Comparison of ENCODE assay signal across 9 mouse cellular contexts in the genomic region with DNA sequence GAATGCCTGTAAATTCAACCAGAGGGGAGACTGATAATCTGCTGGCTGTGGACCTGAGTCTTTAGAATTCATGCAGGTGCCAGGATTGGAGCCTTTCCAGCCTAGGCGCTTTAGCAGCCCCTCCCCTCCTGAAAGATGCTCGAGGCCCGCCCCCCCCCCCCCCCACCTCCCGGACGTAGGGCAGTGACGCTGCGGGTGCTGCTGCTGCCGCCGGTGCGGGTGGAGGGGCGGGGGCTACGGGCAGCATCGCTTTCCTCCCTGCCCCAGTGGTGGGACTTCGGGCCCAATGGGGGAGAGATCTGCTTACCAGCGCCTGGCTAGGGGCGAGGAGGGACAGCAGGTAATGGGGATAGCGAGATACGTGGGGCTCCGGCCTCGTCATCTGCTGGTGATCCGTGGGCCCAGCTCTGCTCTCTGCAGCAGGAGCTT. TPM values are rescaled to one million over a fixed set of nuclear protein-coding genes. Genes with fewer than 3 reads are reported as not detected.
A peak's percentile ranks its signal among the peaks of the same experiment; 100 is the strongest.
DNase-seq lines count a peak whose midpoint lies in the region; ATAC-seq and TF ChIP-seq lines count a peak whose summit lies in the region.
"Had no signal": no experiment of that assay in that cellular context is flagged by ENCODE, and none has a peak within 500 bp of the region (broad histone marks: within the 10 kb centered on the region; RNA-seq: fewer than 3 reads in every experiment).

No protein-coding gene starts in this region.

- H3K4me1 ChIP-seq in lung, postnatal 0 days (ENCODE audit: insufficient read depth, low read depth, low read length), result peaks cover 58% of the 10 kb centered on the region
- peaks cover 36% of the 10 kb centered on the region for H3K4me1 ChIP-seq in embryonic facial prominence, embryonic 14.5 days (ENCODE audit: control insufficient read depth, insufficient read depth, low read length)

- no peaks in the 10 kb centered on the region for H3K27me3 ChIP-seq in lung, postnatal 0 days (replicated peaks; ENCODE audit: insufficient read depth, low read length)
- H3K27me3 ChIP-seq in embryonic facial prominence, embryonic 14.5 days (replicated peaks; ENCODE audit: control insufficient read depth, insufficient read depth, low read length), result no peaks in the 10 kb centered on the region
- H3K27me3 ChIP-seq: CH12.LX had no signal

- no peak for ATAC-seq in lung, postnatal 0 days
- ATAC-seq in embryonic facial prominence, embryonic 14.5 days (ENCODE audit: low read depth), result no peak

- no peak for TF ChIP-seq CTCF in lung, postnatal 0 days (IDR thresholded peaks at IDR 0.05)

- H3K9ac ChIP-seq in lung, postnatal 0 days (replicated peaks; ENCODE audit: low read depth), result no peak overlapping the region
- H3K9ac ChIP-seq in embryonic facial prominence, embryonic 14.5 days (ENCODE audit: low read depth, low read length), result peak overlapping the region; percentile 58

- H3K4me2 ChIP-seq in lung, postnatal 0 days (replicated peaks; ENCODE audit: low read depth, low read length), result peak overlapping the region; percentile 49
- peak overlapping the region; percentile 61 for H3K4me2 ChIP-seq in embryonic facial prominence, embryonic 14.5 days (ENCODE audit: low read depth, low read length)

- WGBS in lung, postnatal 0 days, result 2% methylated on average over 7 of the region's 21 CpGs
- WGBS in embryonic facial prominence, embryonic 14.5 days, result 0% methylated on average over 4 of the region's 21 CpGs

- peak overlapping the region; percentile 20; the same call in 1 of the 2 replicates for H3K4me3 ChIP-seq in lung, postnatal 0 days (ENCODE audit: low read depth, low read length)
- H3K4me3 ChIP-seq in embryonic facial prominence, embryonic 14.5 days (ENCODE audit: low read depth, low read length), result peak overlapping the region; percentile 33

- DNase-seq in embryo, embryonic 9.5 days (ENCODE audit: extremely low spot score), result peak; percentile 29
- no peak for DNase-seq in embryo, embryonic 10.5 days (ENCODE audit: low spot score)
- DNase-seq in lung, postnatal 0 days (ENCODE audit: low spot score), result no peak
- no peak for DNase-seq in lung, postnatal 10 days
- DNase-seq in embryonic facial prominence, embryonic 14.5 days (ENCODE audit: low spot score), result no peak
- peak; percentile 44 for DNase-seq in layer of hippocampus, postnatal 25 days (ENCODE audit: extremely low spot score in 1 of 2, low spot score in 1 of 2)
- DNase-seq in naive thymus-derived CD4-positive, alpha-beta T cell, adult 2 months (ENCODE audit: low read depth), result peak; percentile 72
- no peak for DNase-seq in Muller cell, postnatal 12 days (ENCODE audit: inconsistent ontology term)

- 0 out of 2 replicates have a peak overlapping the region, but pooled peaks have one; percentile 90 for H3K27ac ChIP-seq in lung, postnatal 0 days (ENCODE audit: low read length)
- peak overlapping the region; percentile 44; the same call in 1 of the 2 replicates for H3K27ac ChIP-seq in embryonic facial prominence, embryonic 14.5 days (replicated peaks; ENCODE audit: low read depth, low read length)

- H3K9me3 ChIP-seq in lung, postnatal 0 days (ENCODE audit: low read length), result no peaks in the 10 kb centered on the region
- no peaks in the 10 kb centered on the region for H3K9me3 ChIP-seq in embryonic facial prominence, embryonic 14.5 days (ENCODE audit: control insufficient read depth, low read length)

- TF ChIP-seq EP300 in lung, postnatal 0 days (IDR thresholded peaks at IDR 0.05), result no peak

- no peaks in the 10 kb centered on the region for H3K36me3 ChIP-seq in lung, postnatal 0 days (ENCODE audit: insufficient read depth, low read length)
- H3K36me3 ChIP-seq in embryonic facial prominence, embryonic 14.5 days (ENCODE audit: control insufficient read depth, insufficient read depth, low read length), result peaks cover 1% of the 10 kb centered on the region; the same call in 1 of the 2 replicates

RNA-seq across cellular contexts. Expression of a gene that starts 15.1 kb away (rescaled TPM):
- 19.8 and 22.4 TPM in 2 replicates for polyA plus RNA-seq in lung, postnatal 0 days (2015; fragmentation: Nextera tagmentation; extraction: Ambion mirVana)
- 14.6 and 14.8 TPM in 2 replicates for polyA plus RNA-seq in embryonic facial prominence, embryonic 14.5 days (2014; fragmentation: Nextera tagmentation; extraction: Ambion mirVana)
- 100 to 1,000 TPM; 163 to 165 TPM for total RNA-seq in layer of hippocampus, postnatal 25 days (2021)

RNA-seq across cellular contexts. Expression of a gene that starts 50.0 kb away (rescaled TPM):
- polyA plus RNA-seq in lung, postnatal 0 days (2015; fragmentation: Nextera tagmentation; extraction: Ambion mirVana), result 14.6 and 16.0 TPM in 2 replicates
- 40.2 and 40.4 TPM in 2 replicates for polyA plus RNA-seq in embryonic facial prominence, embryonic 14.5 days (2014; fragmentation: Nextera tagmentation; extraction: Ambion mirVana)
- 10 to 100 TPM; 59.3 to 67.3 TPM for total RNA-seq in layer of hippocampus, postnatal 25 days (2021)

Comparison
In these comparisons a context has a peak if more than half of its experiments do, and no peak if none do; other contexts are left out.
1. DNase-seq: peak in embryo, embryonic 9.5 days (single experiment), layer of hippocampus, postnatal 25 days (2 of 2) and naive thymus-derived CD4-positive, alpha-beta T cell, adult 2 months (single experiment); none in embryo, embryonic 10.5 days (single experiment), lung, postnatal 0 days (single experiment), lung, postnatal 10 days (single experiment), embryonic facial prominence, embryonic 14.5 days (single experiment) and Muller cell, postnatal 12 days (single experiment).